Mouse (Mus musculus): ENCODE results near the gene Agrp.
"Not testable (repeated sequence)": the region's sequence is repeated elsewhere in the genome, so short reads cannot be mapped to it uniquely, and the experiment has no call there.

Agrp gene

GRCm38 (mm10) chr8:105621841-105622240 is 15.4 kb downstream of the Agrp start:
- DNase-seq = peak in 1 of 2 experiments; percentile 49

GRCm38 (mm10) chr8:105620946-105621720 is 16.1 kb downstream of the Agrp start:
- DNase-seq = peak in 1 of 2 experiments; percentile 55

GRCm38 (mm10) chr8:105620211-105620610 is 17.0 kb downstream of the Agrp start:
- DNase-seq = peak in 1 of 2 experiments; percentile 52

DNA sequence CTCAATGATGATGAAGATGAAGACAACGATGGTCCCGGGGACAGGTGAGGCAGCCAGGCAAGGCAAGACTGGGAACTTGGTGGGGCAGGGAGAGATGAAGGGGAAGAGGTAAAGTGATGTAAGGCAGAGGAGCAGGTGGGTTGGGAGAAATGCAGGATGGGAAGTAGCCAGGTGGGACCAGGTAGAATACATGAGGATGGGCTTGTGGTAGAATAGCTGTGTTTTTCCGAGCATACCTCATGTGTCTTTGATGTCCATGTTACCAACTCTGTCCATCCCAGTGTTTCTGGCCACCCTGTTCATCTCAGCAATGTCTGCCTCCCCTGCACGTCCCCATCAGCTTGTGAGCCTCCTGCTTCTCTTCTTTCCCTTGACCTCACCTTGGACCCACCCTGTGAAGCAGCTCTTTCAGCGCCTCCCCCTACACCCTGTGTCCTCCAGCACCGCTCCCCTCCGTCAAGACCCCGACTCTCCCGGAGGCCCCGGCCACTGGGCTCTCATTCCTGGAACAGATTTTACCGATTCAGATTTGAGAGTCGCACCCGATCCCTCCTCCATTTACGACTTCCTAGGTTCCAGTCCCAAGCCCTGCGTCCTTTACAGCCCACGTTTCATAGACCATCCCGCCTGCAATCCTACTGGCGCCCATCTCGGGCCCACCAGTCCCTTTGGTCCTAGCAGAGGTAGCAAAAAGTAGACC is 18.2 kb downstream of the Agrp start:
- peak in 1 of 2 experiments; percentile 34 for DNase-seq

DNA sequence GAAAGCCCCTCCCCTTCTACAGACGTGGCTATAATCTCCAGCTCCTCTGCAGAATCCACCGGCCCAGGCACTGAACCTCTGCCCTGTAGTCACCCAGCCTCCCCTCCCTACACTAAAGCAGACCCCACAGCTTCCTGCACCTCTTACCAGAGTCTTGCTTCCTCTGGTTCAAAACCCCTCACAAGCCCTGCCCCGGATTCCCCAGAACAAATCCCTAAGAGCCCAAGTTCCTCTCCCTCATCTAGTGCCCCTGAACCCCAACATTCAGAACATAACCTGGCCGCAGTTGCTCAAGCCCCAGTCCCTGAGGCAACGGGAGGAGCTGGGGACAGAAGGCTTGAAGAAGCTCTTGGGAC is 18.9 kb downstream of the Agrp start:
- peak in 1 of 2 experiments; percentile 36 for DNase-seq

DNA sequence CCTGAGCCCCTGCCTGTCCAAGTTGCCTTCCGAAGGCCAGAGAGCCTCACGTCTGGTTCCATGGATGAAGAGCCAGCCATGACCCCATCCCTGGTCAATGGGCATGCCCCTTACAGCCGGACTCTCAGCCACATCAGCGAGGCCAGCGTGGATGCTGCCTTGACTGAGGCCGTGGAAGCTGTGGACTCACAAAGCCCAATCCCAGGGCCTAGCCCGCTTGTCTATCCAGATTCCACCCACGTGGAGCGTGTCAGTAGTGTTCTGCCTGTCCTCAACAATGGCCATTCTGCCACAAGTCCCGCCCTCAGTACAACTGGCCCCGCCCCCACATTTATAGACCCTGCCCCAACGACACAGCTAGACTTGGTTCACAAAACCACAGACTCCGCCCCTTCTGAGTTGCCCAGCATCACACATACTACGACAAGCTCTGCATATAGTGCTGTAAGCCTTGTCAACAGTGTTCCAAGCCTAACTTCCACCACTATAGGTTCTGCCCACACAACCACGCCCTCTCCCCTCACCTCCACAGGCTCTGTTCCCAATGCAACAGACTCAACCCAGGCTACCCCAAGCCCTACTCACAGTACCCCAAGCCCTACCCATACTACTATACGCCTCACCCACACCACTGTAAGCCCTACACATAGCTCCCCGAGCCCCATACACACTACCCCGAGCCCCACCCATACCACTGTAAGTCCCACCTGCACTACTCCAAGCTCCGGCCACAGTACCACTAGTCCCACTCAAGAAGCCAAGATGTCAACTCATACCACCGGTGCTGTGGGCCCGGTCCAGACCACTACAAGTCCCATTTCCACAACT is 19.5 kb downstream of the Agrp start:
- DNase-seq = peak; percentile 37 to 64

DNA sequence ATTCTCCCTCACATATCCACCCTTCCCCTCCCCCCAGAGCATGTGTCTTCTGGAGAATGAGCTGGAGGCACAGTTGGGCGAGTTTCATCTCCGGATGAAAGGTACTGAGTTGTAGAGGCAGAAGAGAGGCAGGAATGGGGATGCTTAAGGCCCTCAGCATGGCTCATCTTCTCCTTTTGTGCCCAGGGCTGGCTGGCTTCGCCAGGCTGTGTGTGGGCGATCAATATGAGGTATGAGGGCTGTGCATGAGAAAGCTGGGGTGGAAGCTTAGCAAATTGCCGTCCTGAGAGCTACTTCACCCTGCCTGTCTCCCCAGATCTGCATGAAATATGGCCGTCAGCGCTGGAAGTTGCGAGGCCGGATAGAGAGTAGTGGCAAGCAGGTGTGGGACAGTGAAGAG is 21.3 kb downstream of the Agrp start:
- DNase-seq = no peak

GRCm38 (mm10) chr8:105613830-105614511 is 23.2 kb downstream of the Agrp start:
- peak; percentile 87 to 92 for DNase-seq

DNA sequence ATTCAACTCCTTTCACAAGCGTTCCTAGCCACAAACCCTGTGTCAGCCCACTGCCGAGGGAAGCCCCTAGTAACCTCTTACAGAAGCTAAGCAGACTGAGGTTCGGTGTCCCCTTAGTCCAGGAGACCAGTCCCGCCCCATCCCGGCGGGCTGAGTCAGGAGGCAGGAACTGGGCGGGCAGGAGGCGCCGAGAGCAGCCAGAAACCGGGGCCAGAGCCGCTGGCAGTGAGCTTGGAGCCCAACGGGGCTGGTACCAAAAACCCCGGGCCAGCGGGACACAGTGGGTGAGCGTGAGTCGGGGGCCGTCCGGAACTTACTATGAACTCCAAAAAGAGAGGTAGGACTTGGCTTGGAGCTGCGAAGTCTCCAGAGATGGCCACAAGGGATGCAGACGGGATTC is 24.2 kb downstream of the Agrp start:
- DNase-seq = peak; percentile 32 to 50

DNA sequence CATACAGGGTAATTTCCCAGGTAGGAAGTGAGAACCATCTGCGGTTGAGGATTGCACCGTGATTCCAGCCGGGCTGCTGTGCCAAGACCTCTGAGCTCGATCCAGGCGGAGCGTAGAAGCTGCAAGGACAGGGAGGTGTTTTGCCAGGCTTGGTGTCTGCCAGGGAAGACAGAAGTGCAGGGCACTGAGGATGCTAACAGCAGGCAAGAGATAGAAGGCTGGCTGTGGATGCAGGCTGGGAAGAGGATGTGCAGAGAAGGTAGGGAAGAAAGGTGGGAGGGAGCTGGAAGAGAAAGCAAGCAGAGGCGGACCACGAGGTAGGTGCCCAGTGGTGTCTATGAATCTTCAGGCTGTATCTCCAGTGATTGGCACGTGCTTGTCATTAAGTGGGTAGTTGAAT is 25.4 kb downstream of the Agrp start:
- DNase-seq = no peak

DNA sequence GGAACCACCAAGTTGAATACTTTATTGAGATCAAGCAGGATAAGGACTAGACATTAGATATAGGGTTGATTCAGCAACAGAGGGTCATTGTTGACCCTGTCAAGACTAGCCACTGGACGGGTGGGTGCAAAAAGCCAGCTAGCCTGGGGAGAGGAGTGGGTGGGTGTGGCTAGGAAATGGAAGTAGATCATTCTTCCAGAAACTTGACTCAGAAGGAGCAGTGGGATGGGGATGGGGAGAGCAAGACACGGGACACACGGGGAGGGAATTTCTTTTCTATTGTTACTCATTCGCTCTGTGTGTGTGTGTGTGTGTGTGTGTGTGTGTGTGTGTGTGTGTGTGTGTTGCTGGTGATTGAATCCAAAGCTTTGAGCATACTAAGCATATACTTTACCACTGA is 27.4 kb downstream of the Agrp start:
- DNase-seq = no peak

DNA sequence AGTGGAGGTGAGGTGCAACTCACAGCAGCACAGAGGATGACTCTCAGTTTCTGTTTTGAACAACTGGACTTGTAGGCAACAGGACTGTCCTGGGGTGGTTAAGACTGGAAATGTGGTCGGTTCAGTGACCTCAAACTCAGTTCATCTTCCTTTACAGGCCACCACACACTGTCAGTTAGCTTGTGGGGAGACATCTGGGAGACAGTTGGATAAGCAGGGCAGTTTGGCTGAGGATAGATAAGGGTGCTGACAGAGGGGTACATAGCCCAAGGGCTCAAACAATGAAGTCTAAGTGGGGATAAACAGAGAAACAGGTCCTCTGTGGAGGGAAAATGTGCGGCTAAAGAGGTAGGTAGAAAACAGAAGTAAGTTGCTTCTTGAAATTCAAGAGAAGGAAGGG is 27.8 kb downstream of the Agrp start:
- no peak for DNase-seq

- peak; percentile 63 to 66 for DNase-seq
Measured at GRCm38 (mm10) chr8:105607684-105608083, 29.5 kb downstream of the Agrp start.

DNA sequence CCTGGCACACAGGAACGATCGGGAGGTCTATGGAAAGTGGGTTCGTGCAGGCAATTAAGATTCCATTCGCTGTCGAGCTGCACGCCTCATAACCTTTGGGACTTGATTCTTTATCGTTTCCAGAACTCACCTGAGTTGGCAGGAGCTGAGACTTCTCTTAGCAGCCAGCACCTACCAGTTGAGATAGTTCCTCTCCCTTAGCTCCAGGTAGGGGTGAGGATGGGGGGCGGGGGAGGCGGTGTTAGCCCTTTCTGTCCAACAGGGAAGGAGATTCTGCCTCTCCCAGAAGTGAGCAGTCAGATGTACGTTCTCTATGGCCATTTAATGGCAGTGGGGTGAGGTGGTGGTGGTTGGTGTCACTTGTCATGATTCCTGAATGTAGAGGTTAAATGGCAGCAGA is 30.1 kb downstream of the Agrp start:
- DNase-seq = no peak

GRCm38 (mm10) chr8:105606189-105607023 is 30.8 kb downstream of the Agrp start:
- peak; percentile 81 to 88 for DNase-seq

DNA sequence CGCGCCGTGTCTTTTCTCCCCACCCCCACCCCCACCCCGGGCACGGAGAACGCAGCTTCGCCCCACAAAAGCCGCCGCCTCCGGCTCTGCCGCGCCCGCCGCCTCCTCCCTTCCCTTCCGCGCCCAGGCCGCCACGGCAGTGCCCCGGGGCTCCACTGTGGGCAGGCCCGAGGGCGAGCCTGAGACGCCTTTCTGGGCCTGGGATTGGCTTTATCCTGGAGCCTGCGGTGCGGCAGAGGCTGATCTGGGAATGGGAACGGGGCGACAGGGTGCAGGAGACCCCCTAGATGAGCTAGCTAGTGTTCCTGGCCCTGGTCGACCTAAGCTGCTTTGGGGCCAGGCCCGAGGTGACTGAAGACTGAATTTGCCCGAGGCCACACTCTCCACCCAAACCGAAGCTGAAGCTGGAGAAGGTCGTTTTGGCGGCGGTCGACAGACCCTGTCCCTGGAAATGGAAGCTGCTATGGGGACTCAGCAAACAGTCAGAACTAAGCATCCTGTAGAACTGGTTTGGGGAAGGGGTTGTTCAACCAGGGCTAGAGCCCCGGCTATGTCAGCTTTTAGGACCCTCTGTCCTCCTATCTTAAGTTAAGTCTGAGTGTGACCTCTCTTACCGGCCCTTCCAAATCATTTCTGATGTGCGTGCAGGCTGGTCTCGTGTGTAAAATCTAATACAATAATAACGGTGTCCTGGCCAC is 31.6 kb downstream of the Agrp start:
- peak; percentile 67 to 79 for DNase-seq

- peak; percentile 89 to 93 for DNase-seq
Measured at GRCm38 (mm10) chr8:105604804-105605381, 32.3 kb downstream of the Agrp start, which contains the start of gene Ripor1. Gene Ripor1, plus strand, starts transcription at chr8:105605255.

- not testable (repeated sequence) for DNase-seq
Measured at GRCm38 (mm10) chr8:105602540-105602939, 34.7 kb downstream of the Agrp start.

DNA sequence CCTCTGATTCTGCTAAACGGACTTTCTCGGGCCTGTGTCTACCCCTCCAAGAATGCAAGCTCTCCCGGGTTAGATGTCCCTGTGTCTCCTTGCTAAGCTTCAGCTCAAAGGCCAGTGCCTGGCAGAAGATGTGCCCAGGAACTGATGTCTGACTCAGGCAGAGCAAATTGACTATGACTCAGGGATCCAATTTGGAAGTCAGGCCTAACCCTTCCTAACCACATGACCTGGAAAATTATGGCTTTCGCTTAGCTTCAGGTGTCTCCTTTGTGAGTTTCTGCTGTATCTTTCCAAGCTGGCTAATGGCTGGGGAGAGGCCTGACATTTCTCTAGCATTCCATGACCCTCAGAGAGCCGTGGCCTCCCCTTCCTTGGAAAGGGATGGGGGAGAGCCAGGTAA is 35.9 kb downstream of the Agrp start:
- DNase-seq = no peak

DNA sequence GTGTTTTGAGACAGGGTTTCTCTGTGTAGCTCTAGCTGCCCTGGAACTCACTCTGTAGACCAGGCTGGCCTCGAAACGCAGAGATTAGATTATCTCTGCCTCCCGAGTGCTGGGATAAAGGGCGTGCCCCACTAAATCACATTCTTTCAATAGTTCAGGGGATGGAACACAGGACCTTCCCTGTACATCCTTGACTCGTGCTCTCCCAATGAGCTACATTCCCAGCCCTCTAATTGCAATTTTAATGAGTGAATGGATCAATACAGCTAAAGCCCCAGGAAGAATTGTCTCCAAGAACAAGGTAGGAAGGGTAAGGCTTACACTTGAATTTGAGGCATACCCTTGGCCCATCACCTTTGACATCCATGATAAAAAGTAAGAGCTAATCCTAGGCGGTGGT is 38.4 kb downstream of the Agrp start:
- DNase-seq = no peak
